Mouse (Mus musculus) testis, adult 2 months (tissue): ENCODE data around the gene Mrln.

Experiments used
- CTCF ChIP-seq: fragments of 200-500 bp; IDR thresholded peaks from 2 replicates; pipeline ENCODE4 v1.5.1; 2012; ENCODE audit warnings: low read depth, mild to moderate bottlenecking, inconsistent platforms, low read length, moderate library complexity; ENCODE audit not compliant: control insufficient read depth, insufficient read depth, insufficient replicate concordance
- POLR2A ChIP-seq: fragments of 200-500 bp; IDR thresholded peaks from 2 replicates; pipeline ENCODE4 v1.6.1; 2012; ENCODE audit warnings: low read depth, mild to moderate bottlenecking, inconsistent platforms, low read length, moderate library complexity; ENCODE audit not compliant: control insufficient read depth

- TF ChIP-seq CTCF = no peak
- no peak for TF ChIP-seq POLR2A
Observed at GRCm38 (mm10) chr10:70198012-70198411, 6.5 kb upstream of the Mrln start.
